In genomic region chr9:103525041-103525537, GRCm38 (mm10) we compare ENCODE assay signal across 8 mouse cellular contexts. TPM values are rescaled to one million over a fixed set of nuclear protein-coding genes. Genes with fewer than 3 reads are reported as not detected.
DNase-seq lines count a peak whose midpoint lies in the region; ATAC-seq and TF ChIP-seq lines count a peak whose summit lies in the region.

No protein-coding gene starts in this region.

- no peak overlapping the region for H3K27ac ChIP-seq in limb, embryonic 14.5 days (replicated peaks; ENCODE audit: low read depth, low read length)

- H3K4me1 ChIP-seq in limb, embryonic 14.5 days (ENCODE audit: control insufficient read depth, insufficient read depth, low read length): peaks cover 22% of the 10 kb centered on the region

- H3K9me3 ChIP-seq in limb, embryonic 14.5 days (ENCODE audit: control insufficient read depth, low read length): no peaks in the 10 kb centered on the region

- no peak for TF ChIP-seq POLR2A in limb, embryonic 14.5 days (IDR thresholded peaks at IDR 0.05; ENCODE audit: borderline replicate concordance, extremely low read depth, insufficient read depth, insufficient read length)

- H3K4me2 ChIP-seq in limb, embryonic 14.5 days (replicated peaks; ENCODE audit: low read depth, low read length, severe bottlenecking): no peak overlapping the region

- H3K27me3 ChIP-seq in limb, embryonic 14.5 days (ENCODE audit: control insufficient read depth, insufficient read depth, low read length): no peaks in the 10 kb centered on the region

- peak; percentile 51 for DNase-seq in right cerebral cortex, postnatal 4 days
- DNase-seq in right cerebral cortex, postnatal 14 days: no peak
- peak; percentile 22 for DNase-seq in heart, postnatal 4 days
- peak; percentile 20 for DNase-seq in limb, embryonic 14.5 days (ENCODE audit: low spot score)
- peak; percentile 56 for DNase-seq in yolk sac, embryonic 10.5 days (ENCODE audit: low spot score)
- DNase-seq in thymus, postnatal 4 days: no peak
- no peak for DNase-seq in adrenal gland, adult 18-20 months (ENCODE audit: low spot score in 2 of 2)
- no peak for DNase-seq in ovary, postnatal 36 days (ENCODE audit: low spot score)

- H3K4me3 ChIP-seq in limb, embryonic 14.5 days (replicated peaks; ENCODE audit: low read length): no peak overlapping the region

- H3K36me3 ChIP-seq in limb, embryonic 14.5 days (ENCODE audit: control insufficient read depth, insufficient read depth, low read length): no peaks in the 10 kb centered on the region

- ATAC-seq in limb, embryonic 14.5 days (ENCODE audit: low FRiP score, low read depth): no peak

- 27% methylated on average over 10 of the region's 10 CpGs for WGBS in limb, embryonic 14.5 days

- no peak overlapping the region for H3K9ac ChIP-seq in limb, embryonic 14.5 days (ENCODE audit: low read depth, low read length, severe bottlenecking)

RNA-seq across cellular contexts. Expression of gene Bfsp2, which starts 44.9 kb away (rescaled TPM):
- under 1 TPM; 0.38 to 0.88 TPM for total RNA-seq in heart, postnatal 4 days (2021)
- 0.65 and 1.0 TPM in 2 replicates for polyA plus RNA-seq in limb, embryonic 14.5 days (2012; rRNA removed)
- polyA plus RNA-seq in limb, embryonic 14.5 days (2014; fragmentation: Nextera tagmentation; extraction: Ambion mirVana): 1.4 and 1.9 TPM in 2 replicates
- total RNA-seq in adrenal gland, adult 18-20 months (2021): not detected

Comparison
In these comparisons a context has a peak if more than half of its experiments do, and no peak if none do; other contexts are left out.
1. DNase-seq: peak in right cerebral cortex, postnatal 4 days (single experiment), heart, postnatal 4 days (single experiment), limb, embryonic 14.5 days (single experiment) and yolk sac, embryonic 10.5 days (single experiment); none in right cerebral cortex, postnatal 14 days (single experiment), thymus, postnatal 4 days (single experiment), adrenal gland, adult 18-20 months (0 of 2) and ovary, postnatal 36 days (single experiment).